Mouse (Mus musculus) neural tube, embryonic 15.5 days (tissue): ENCODE data around the gene Tmem132b. TPM values are rescaled to one million over a fixed set of nuclear protein-coding genes. Genes with fewer than 3 reads are reported as not detected.
A peak's percentile ranks its signal among the peaks of the same experiment; 100 is the strongest.

Experiments
- ATAC-seq: fragments of 200-750 bp; cut with Nextera tagmentation; 2 replicates; pipeline ENCODE4 v1.8.0; 2017; ENCODE audit warnings: mild to moderate bottlenecking, moderate TSS enrichment, moderate library complexity; ENCODE audit not compliant: low FRiP score
- H3K27ac ChIP-seq: fragments of 300-500 bp; sonication (generic); replicated peaks from 2 replicates; pipeline ENCODE4 v1.5.1; 2015; ENCODE audit warnings: mild to moderate bottlenecking, inconsistent platforms
- H3K27me3 ChIP-seq: fragments of 300-500 bp; sonication (generic); replicated peaks from 2 replicates; pipeline ENCODE4 v1.6.1; 2015; ENCODE audit warnings: inconsistent platforms
- H3K36me3 ChIP-seq: fragments of 300-500 bp; sonication (generic); 2 replicates; pipeline ENCODE4 v1.6.1; 2015; ENCODE audit warnings: inconsistent platforms
- H3K4me1 ChIP-seq: fragments of 300-500 bp; sonication (generic); 2 replicates; pipeline ENCODE4 v1.6.1; 2015; ENCODE audit warnings: inconsistent platforms
- H3K4me2 ChIP-seq: fragments of 300-500 bp; sonication (generic); 2 replicates; pipeline ENCODE4 v1.6.1; 2015; ENCODE audit warnings: inconsistent platforms, mild to moderate bottlenecking, moderate library complexity
- H3K4me3 ChIP-seq: fragments of 300-500 bp; sonication (generic); replicated peaks from 2 replicates; pipeline ENCODE4 v1.5.1; 2015; ENCODE audit warnings: mild to moderate bottlenecking, inconsistent platforms
- H3K9ac ChIP-seq: fragments of 300-500 bp; sonication (generic); replicated peaks from 2 replicates; pipeline ENCODE4 v1.6.1; 2015; ENCODE audit warnings: mild to moderate bottlenecking, inconsistent platforms
- H3K9me3 ChIP-seq: fragments of 300-500 bp; sonication (generic); replicated peaks from 2 replicates; pipeline ENCODE4 v1.6.1; 2016; ENCODE audit warnings: inconsistent platforms
- WGBS: fragments of 180-500 bp; shearing (Covaris S2); methylation state at CpG from one replicate; pipeline ENCODE4 v1.1.7; 2015; ENCODE audit warnings: mixed read lengths; 5-methylcytosine and 5-hydroxymethylcytosine counted together
- polyA plus RNA-seq: library from polyadenylated mRNA; unstranded; fragments of >200 nt; fragmentation: Nextera tagmentation; extraction: Ambion mirVana; gene quantifications from 2 replicates; pipeline ENCODE4 v1.2.1, GENCODE M21; 2015

Gene Tmem132b
- polyA plus RNA-seq, 1 experiment from 2014 or later: 5.6 TPM

GRCm38 (mm10) chr5:125520930-125521590, 10.5 kb upstream of the Tmem132b start:
- ATAC-seq: no peak
- H3K36me3 ChIP-seq: peaks cover 19% of the 10 kb centered on the region
- H3K4me2 ChIP-seq: no peak overlapping the region
- no peak overlapping the region for H3K9ac ChIP-seq
- H3K4me1 ChIP-seq: no peaks in the 10 kb centered on the region
- no peak overlapping the region for H3K4me3 ChIP-seq
- no peaks in the 10 kb centered on the region for H3K27me3 ChIP-seq
- WGBS: 15% methylated on average over 15 of the region's 15 CpGs
- no peak overlapping the region for H3K27ac ChIP-seq
- H3K9me3 ChIP-seq: no peaks in the 10 kb centered on the region

GRCm38 (mm10) chr5:125523361-125523760, 8.2 kb upstream of the Tmem132b start:
- no peak overlapping the region for H3K4me2 ChIP-seq
- H3K36me3 ChIP-seq: 0 out of 2 replicates have a peak, but pooled peaks cover 5% of the 10 kb centered on the region
- no peaks in the 10 kb centered on the region for H3K4me1 ChIP-seq
- H3K4me3 ChIP-seq: no peak overlapping the region
- 88% methylated on average over 2 of the region's 2 CpGs for WGBS
- 0 out of 2 replicates have a peak, but pooled peaks cover 2% of the 10 kb centered on the region for H3K9me3 ChIP-seq
- 0 out of 2 replicates have a peak, but pooled peaks cover 4% of the 10 kb centered on the region for H3K27me3 ChIP-seq
- no peak overlapping the region for H3K27ac ChIP-seq
- no peak for ATAC-seq
- no peak overlapping the region for H3K9ac ChIP-seq

GRCm38 (mm10) chr5:125525516-125525915, 6.1 kb upstream of the Tmem132b start:
- Histone ChIP-seq H3K27ac (no peak overlapping the region), H3K27me3 (peaks cover 16% of the 10 kb centered on the region), H3K9ac (no peak overlapping the region), H3K4me1 (peaks cover 5% of the 10 kb centered on the region; the same call in 1 of the 2 replicates), H3K4me3 (no peak overlapping the region), H3K9me3 (0 out of 2 replicates have a peak, but pooled peaks cover 2% of the 10 kb centered on the region), H3K36me3 (no peaks in the 10 kb centered on the region), H3K4me2 (no peak overlapping the region)
- WGBS: 62% methylated on average over 5 of the region's 5 CpGs
- ATAC-seq: no peak

GRCm38 (mm10) chr5:125526464-125526863, 5.1 kb upstream of the Tmem132b start:
- no peak for ATAC-seq
- Histone ChIP-seq H3K4me3 (no peak overlapping the region), H3K36me3 (no peaks in the 10 kb centered on the region), H3K9me3 (0 out of 2 replicates have a peak, but pooled peaks cover 2% of the 10 kb centered on the region), H3K9ac (no peak overlapping the region), H3K4me1 (peaks cover 8% of the 10 kb centered on the region), H3K27me3 (peaks cover 22% of the 10 kb centered on the region), H3K4me2 (no peak overlapping the region), H3K27ac (no peak overlapping the region)
- WGBS: 78% methylated on average over 4 of the region's 4 CpGs

GRCm38 (mm10) chr5:125529109-125529508, 2.5 kb upstream of the Tmem132b start:
- no peak for ATAC-seq
- H3K36me3 ChIP-seq: no peaks in the 10 kb centered on the region
- H3K9me3 ChIP-seq: 0 out of 2 replicates have a peak, but pooled peaks cover 2% of the 10 kb centered on the region
- no peak overlapping the region for H3K4me3 ChIP-seq
- no peak overlapping the region; the same call in 1 of the 2 replicates for H3K9ac ChIP-seq
- no peak overlapping the region for H3K27ac ChIP-seq
- H3K4me2 ChIP-seq: no peak overlapping the region
- H3K4me1 ChIP-seq: peaks cover 30% of the 10 kb centered on the region
- H3K27me3 ChIP-seq: peaks cover 35% of the 10 kb centered on the region
- WGBS: 3% methylated on average over 5 of the region's 5 CpGs

- peak overlapping the region; percentile 76 for H3K27ac ChIP-seq
- WGBS: 0% methylated on average over 30 of the region's 30 CpGs
- peak overlapping the region; percentile 96 for H3K4me2 ChIP-seq
- peak; percentile 60; the same call in 1 of the 2 replicates for ATAC-seq
- peaks cover 55% of the 10 kb centered on the region for H3K27me3 ChIP-seq
- no peaks in the 10 kb centered on the region for H3K36me3 ChIP-seq
- no peaks in the 10 kb centered on the region for H3K9me3 ChIP-seq
- peak overlapping the region; percentile 63 for H3K4me3 ChIP-seq
- peaks cover 41% of the 10 kb centered on the region for H3K4me1 ChIP-seq
- peak overlapping the region; percentile 73 for H3K9ac ChIP-seq
These were observed 594 bp downstream of the Tmem132b start for GRCm38 (mm10) chr5:125532191-125532544.

GRCm38 (mm10) chr5:125532545-125533224, 1.1 kb downstream of the Tmem132b start:
- Histone ChIP-seq H3K4me1 (peaks cover 41% of the 10 kb centered on the region), H3K4me2 (peak overlapping the region; percentile 96), H3K4me3 (peak overlapping the region; percentile 63), H3K27me3 (peaks cover 55% of the 10 kb centered on the region), H3K27ac (peak overlapping the region; percentile 76), H3K9me3 (no peaks in the 10 kb centered on the region), H3K9ac (peak overlapping the region; percentile 73), H3K36me3 (no peaks in the 10 kb centered on the region)
- under 1% methylated on average over 59 of the region's 64 CpGs for WGBS
- ATAC-seq: no peak; the same call in 1 of the 2 replicates

GRCm38 (mm10) chr5:125533225-125533900, 1.8 kb downstream of the Tmem132b start:
- Histone ChIP-seq H3K9ac (peak overlapping the region; percentile 73), H3K36me3 (no peaks in the 10 kb centered on the region), H3K9me3 (no peaks in the 10 kb centered on the region), H3K27me3 (peaks cover 51% of the 10 kb centered on the region), H3K4me2 (peak overlapping the region; percentile 96), H3K4me3 (peak overlapping the region; percentile 63), H3K27ac (peak overlapping the region; percentile 76), H3K4me1 (peaks cover 41% of the 10 kb centered on the region)
- WGBS: under 1% methylated on average over 24 of the region's 24 CpGs
- 0 out of 2 replicates have a peak, but pooled peaks have one; percentile 18 for ATAC-seq

- peak overlapping the region; percentile 76 for H3K27ac ChIP-seq
- H3K4me1 ChIP-seq: peaks cover 37% of the 10 kb centered on the region
- peaks cover 46% of the 10 kb centered on the region for H3K27me3 ChIP-seq
- H3K4me3 ChIP-seq: peak overlapping the region; percentile 63
- ATAC-seq: no peak
- H3K9me3 ChIP-seq: no peaks in the 10 kb centered on the region
- H3K9ac ChIP-seq: peak overlapping the region; percentile 73
- no peaks in the 10 kb centered on the region for H3K36me3 ChIP-seq
- peak overlapping the region; percentile 96 for H3K4me2 ChIP-seq
- 11% methylated on average over 7 of the region's 7 CpGs for WGBS
These were observed 2.6 kb downstream of the Tmem132b start for GRCm38 (mm10) chr5:125534168-125534610.

GRCm38 (mm10) chr5:125534611-125535324, 3.2 kb downstream of the Tmem132b start:
- Histone ChIP-seq H3K4me2 (peak overlapping the region; percentile 96), H3K27me3 (peaks cover 43% of the 10 kb centered on the region), H3K27ac (peak overlapping the region; percentile 76), H3K4me3 (peak overlapping the region; percentile 63), H3K9me3 (no peaks in the 10 kb centered on the region), H3K4me1 (peaks cover 36% of the 10 kb centered on the region), H3K36me3 (no peaks in the 10 kb centered on the region), H3K9ac (peak overlapping the region; percentile 73)
- ATAC-seq: peak; percentile 69; the same call in 1 of the 2 replicates
- WGBS: under 1% methylated on average over 26 of the region's 26 CpGs

GRCm38 (mm10) chr5:125545090-125545489, 13.5 kb downstream of the Tmem132b start:
- Histone ChIP-seq H3K4me2 (no peak overlapping the region), H3K9me3 (no peaks in the 10 kb centered on the region), H3K36me3 (no peaks in the 10 kb centered on the region), H3K27ac (no peak overlapping the region), H3K4me3 (no peak overlapping the region), H3K9ac (no peak overlapping the region), H3K27me3 (0 out of 2 replicates have a peak, but pooled peaks cover 3% of the 10 kb centered on the region), H3K4me1 (peaks cover 8% of the 10 kb centered on the region)
- ATAC-seq: no peak
- WGBS: 93% methylated on average over 2 of the region's 2 CpGs
